Mouse (Mus musculus) adrenal gland, postnatal 4 days (tissue): ENCODE data around the gene Aldh3a2. TPM values are rescaled to one million over a fixed set of nuclear protein-coding genes. Genes with fewer than 3 reads are reported as not detected.
"Not testable (repeated sequence)": the region's sequence is repeated elsewhere in the genome, so short reads cannot be mapped to it uniquely, and the experiment has no call there.

ENCODE experiments used
- DNase-seq, 2 experiments: peaks; one replicate each; pipeline ENCODE4 v3.0.0; 2021 to 2022; ENCODE audit warnings: low spot score in 2 of 2, mixed read lengths in 2 of 2
- long read RNA-seq, 2 experiments: library from polyadenylated mRNA; stranded (forward); transcript quantifications; one replicate each; pipeline ENCODE4 v2.0.0; 2021
- total RNA-seq, 2 experiments: library from RNA; stranded (reverse); gene quantifications; 2 replicates each; pipeline ENCODE4 v1.2.3; 2021

The Aldh3a2 gene
- 10 to 100 TPM; 63.7 to 70.6 TPM for total RNA-seq
- long read RNA-seq, experiment 1, transcript Aldh3a2-202 (10 exons, 3,091 nt): major isoform, 16 of 25 reads
- long read RNA-seq, experiment 1, partial matches to known transcripts: 1 of 25 reads
- long read RNA-seq, experiment 1, other reads (novel, unspliced or antisense): 8 of 25 reads
- long read RNA-seq, experiment 2, transcript Aldh3a2-202 (10 exons, 3,091 nt): major isoform, 18 of 42 reads
- long read RNA-seq, experiment 2, partial matches to known transcripts: 8 of 42 reads
- long read RNA-seq, experiment 2, other reads (novel, unspliced or antisense): 15 of 42 reads

GRCm38 (mm10) chr11:61266551-61267533 lies at the start of gene Aldh3a2:
TSS of gene Aldh3a2 (minus strand) at chr11:61267464.
- peak; percentile 84 to 88 for DNase-seq

GRCm38 (mm10) chr11:61316864-61317263 lies 49.6 kb upstream of the Aldh3a2 start:
- DNase-seq: no peak

- DNase-seq: no peak
Measured at GRCm38 (mm10) chr11:61310321-61310720, 43.1 kb upstream of the Aldh3a2 start.

GRCm38 (mm10) chr11:61309831-61310230 lies 42.6 kb upstream of the Aldh3a2 start:
- DNase-seq: no peak

- no peak for DNase-seq
Measured at GRCm38 (mm10) chr11:61307795-61308194, 40.5 kb upstream of the Aldh3a2 start.

- no peak for DNase-seq
Measured at GRCm38 (mm10) chr11:61305377-61305776, 38.1 kb upstream of the Aldh3a2 start.

- not testable (repeated sequence) for DNase-seq
Measured at GRCm38 (mm10) chr11:61304535-61304934, 37.3 kb upstream of the Aldh3a2 start.

GRCm38 (mm10) chr11:61300716-61301392 lies 33.6 kb upstream of the Aldh3a2 start:
- DNase-seq: no peak

GRCm38 (mm10) chr11:61300205-61300604 lies 32.9 kb upstream of the Aldh3a2 start:
- DNase-seq: no peak

- no peak for DNase-seq
Measured at GRCm38 (mm10) chr11:61297901-61298300, 30.6 kb upstream of the Aldh3a2 start.

- no peak for DNase-seq
Measured at GRCm38 (mm10) chr11:61297326-61297725, 30.1 kb upstream of the Aldh3a2 start.

- no peak for DNase-seq
Measured at GRCm38 (mm10) chr11:61296556-61296955, 29.3 kb upstream of the Aldh3a2 start.

- no peak for DNase-seq
Measured at GRCm38 (mm10) chr11:61295556-61295955, 28.3 kb upstream of the Aldh3a2 start.

GRCm38 (mm10) chr11:61294431-61294830 lies 27.2 kb upstream of the Aldh3a2 start:
- no peak for DNase-seq

- no peak for DNase-seq
Measured at GRCm38 (mm10) chr11:61293251-61293650, 26.0 kb upstream of the Aldh3a2 start.

GRCm38 (mm10) chr11:61284323-61284722 lies 17.1 kb upstream of the Aldh3a2 start:
- DNase-seq: no peak

GRCm38 (mm10) chr11:61283414-61284049 lies 16.3 kb upstream of the Aldh3a2 start:
- DNase-seq: no peak

GRCm38 (mm10) chr11:61278445-61279077 lies 11.3 kb upstream of the Aldh3a2 start:
- DNase-seq: no peak

GRCm38 (mm10) chr11:61277937-61278336 lies 10.7 kb upstream of the Aldh3a2 start:
- DNase-seq: no peak

- no peak for DNase-seq
Measured at GRCm38 (mm10) chr11:61276482-61276881, 9.2 kb upstream of the Aldh3a2 start.
